Mouse (Mus musculus) right cerebral cortex, adult 2 months (tissue): ENCODE data around the gene Soga1.
A peak's percentile ranks its signal among the peaks of the same experiment; 100 is the strongest.

Experiments used
- DNase-seq, 2 experiments: peaks; one replicate each; pipeline ENCODE4 v3.0.0; 2021 to 2022; ENCODE audit warnings: low spot score in 2 of 2

Soga1 gene

DNA sequence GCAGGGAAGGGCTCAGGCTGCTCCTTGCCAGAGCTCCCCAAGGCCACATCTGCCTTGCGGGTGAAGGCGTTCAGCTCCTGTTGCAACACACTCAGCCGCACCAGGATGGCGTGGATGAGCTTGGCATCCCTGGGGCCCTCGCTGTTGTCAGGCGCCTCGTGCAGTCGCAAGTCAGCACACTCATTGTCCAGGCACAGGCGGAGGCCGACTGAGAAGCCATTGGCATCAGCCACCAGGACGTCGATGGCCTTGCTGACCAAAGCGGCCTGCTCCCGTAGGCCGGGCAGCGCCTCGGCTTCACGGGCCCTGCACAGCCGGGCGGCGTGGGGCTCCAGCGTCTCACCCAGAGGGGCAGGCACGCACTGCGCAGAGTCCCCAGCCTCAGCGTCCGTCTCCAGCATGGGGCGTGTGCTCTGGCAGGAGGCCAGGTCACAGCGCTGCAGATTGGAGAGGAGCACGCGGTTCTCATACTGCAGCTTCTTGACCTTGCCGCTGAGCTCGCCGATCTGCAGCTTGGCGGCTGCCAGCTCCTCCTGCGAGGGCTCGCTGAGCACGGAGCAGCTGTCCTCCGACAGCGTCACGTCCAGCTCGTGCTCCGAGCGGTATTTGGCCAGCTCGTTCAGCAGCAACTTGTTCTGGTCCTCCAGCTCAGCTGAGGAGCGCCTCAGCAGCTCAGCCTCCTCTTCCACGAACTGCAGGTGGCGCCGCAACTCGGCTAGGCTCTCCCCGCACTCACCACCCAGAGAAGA is 39.0 kb downstream of the Soga1 start:
- no peak for DNase-seq

GRCm38 (mm10) chr2:157037303-157037702 is 41.8 kb downstream of the Soga1 start:
- DNase-seq: no peak

DNA sequence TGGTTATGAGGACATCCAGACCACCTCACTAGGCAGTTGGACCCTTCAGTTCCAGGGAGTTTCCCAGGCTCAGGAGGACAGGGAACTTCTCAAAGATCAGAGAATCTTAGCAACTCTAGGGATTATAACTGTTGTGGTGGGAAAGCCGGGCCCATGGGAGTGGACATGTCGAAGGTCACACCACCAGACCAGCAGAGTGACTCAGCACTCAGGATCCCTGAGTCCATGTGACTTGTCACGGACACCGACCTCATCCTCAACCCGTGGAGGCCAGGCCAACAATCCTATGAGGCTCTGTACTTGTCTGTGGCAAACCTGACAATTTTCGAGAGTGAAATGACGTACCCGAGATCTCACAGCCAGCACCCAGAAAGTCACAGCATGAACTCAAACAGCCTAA is 42.7 kb downstream of the Soga1 start:
- no peak for DNase-seq

DNA sequence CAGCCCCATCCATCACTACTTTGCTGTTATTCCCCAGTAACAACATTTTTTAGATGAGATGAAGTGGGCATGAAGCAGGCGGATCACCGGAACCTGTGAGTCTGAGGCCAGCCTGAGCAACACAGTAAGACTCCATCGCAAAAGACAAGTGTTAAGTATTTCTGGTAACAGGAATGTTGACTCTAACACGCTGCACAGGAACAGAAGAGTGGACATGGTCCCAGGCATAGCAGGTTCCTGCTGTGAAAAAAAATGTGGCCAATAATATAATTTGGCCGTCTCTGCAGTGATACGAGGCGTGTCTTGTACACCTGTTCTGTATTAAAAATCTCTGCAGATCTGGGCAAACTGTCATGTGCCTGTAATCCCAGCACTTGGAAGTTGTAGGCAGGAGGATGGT is 43.7 kb downstream of the Soga1 start:
- no peak for DNase-seq

- peak; percentile 83 to 93 for DNase-seq
Observed at GRCm38 (mm10) chr2:157030804-157031203, 48.2 kb downstream of the Soga1 start.

DNA sequence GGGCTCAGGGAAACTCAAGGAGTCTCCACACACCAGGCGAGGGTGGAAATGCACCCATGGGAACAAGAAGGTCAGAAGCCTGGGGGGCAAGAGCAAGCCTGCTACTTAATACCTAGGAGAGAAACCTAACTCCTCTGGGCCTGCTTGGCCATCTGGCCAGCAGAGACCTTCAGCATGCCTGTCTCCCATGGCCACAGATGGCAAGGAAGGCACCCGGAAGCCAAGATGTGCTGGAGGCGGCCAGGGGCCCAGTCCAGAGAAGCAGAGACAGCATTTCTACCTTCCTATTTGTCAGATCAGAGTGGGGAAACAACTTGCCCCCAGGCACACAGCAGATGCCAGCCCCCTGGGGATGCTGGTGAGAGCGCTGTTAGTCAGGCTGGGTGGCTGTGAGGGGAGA is 50.8 kb downstream of the Soga1 start:
- no peak for DNase-seq

- DNase-seq: peak in 1 of 2 experiments; percentile 28
Observed at GRCm38 (mm10) chr2:157027106-157028008, 51.7 kb downstream of the Soga1 start.

DNA sequence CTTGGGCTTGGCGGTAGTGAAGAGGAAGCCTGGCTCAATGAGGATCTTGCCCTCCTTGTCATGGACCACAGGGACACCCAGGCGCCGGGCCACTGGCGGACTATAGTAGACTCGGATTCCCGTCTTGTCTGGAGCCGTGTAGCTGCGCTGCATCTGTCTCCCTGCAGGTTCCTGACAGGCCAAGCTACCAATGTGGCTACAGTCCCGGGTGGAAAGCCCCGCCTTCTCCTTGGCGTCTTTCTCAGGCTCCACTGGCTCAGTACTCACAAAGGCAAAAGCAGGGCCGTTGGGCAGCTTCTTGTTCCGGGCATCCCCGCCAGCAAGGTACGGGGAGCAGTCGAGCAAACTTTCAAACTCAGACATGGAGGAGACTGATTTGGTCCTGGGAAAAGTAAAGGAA is 57.9 kb downstream of the Soga1 start:
- no peak for DNase-seq

- no peak for DNase-seq
Observed at GRCm38 (mm10) chr2:157019228-157019627, 59.8 kb downstream of the Soga1 start.

DNA sequence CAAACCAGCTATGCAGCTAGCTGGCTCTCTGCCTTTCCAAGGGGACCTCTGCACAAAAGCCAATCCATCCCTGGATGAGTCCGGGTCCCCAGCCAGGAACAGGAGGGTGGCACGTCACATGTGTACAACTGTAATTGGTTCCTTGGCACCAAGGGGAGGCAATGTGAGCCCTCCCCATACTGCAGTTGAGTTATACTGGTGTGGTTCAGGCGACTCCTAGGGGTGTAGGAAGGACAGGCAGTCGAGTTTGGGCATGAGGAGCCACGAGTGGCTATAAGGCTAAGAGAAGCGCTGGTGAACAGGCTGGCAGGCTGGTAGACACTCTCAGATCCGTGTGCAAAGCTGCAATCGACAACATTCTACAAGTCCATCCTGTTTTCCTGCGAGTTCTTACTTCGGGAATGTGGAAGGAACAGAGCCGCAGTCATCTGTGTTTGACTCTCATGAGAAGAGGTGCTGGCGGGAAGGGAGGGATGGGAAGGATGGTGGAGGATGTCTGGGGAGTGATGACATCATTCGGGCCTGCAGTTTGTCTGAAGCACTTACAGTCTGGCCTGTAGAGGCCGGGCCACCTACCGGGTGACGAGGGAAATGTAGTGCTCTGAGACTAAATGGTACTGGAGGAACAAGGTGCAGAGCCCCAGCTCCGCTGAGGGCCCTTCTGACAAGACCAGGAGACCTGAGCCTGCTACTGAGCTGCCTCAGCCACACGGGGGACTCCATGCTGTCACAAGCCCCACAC is 62.4 kb downstream of the Soga1 start:
- no peak for DNase-seq

DNA sequence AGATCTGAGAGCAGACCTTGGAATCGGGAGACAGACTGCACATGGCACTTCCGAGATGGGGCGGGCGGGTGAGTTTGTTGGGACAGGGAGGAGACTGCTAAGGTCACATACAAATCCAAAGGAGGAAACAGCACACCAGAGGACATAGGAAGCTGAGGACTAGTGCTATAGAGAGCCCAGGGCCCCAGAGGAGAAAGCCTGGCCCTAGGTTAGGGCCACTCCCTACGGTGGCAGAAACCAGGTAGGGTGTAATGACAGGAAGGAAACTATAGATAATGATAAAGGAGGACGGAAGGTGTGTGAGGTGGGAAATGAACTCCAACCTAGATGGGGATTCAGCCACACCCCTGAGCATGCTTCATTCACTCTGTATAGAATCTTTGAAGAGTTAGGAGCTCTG is 66.7 kb downstream of the Soga1 start:
- no peak for DNase-seq

- DNase-seq: no peak
Observed at GRCm38 (mm10) chr2:157010634-157011310, 68.3 kb downstream of the Soga1 start.

DNA sequence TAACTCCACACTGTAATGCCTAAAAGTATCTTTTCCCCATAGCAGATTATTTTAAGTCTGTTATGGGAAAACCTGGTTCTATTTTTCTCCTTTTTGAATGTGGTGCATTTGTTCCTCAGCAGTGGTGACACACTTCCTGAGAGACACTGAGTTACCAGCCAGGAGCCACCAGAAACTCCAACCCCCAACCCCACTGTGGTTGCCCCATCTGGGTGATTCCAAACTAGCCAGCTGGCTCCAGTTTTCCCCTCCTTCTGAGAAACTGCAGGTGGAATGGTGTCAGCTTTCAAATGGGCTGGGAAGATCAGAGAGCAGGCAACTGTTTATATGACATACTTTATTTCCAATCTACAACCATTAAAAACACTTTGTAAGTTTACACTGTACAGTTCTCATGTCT is 68.9 kb downstream of the Soga1 start:
- peak in 1 of 2 experiments; percentile 29 for DNase-seq

DNA sequence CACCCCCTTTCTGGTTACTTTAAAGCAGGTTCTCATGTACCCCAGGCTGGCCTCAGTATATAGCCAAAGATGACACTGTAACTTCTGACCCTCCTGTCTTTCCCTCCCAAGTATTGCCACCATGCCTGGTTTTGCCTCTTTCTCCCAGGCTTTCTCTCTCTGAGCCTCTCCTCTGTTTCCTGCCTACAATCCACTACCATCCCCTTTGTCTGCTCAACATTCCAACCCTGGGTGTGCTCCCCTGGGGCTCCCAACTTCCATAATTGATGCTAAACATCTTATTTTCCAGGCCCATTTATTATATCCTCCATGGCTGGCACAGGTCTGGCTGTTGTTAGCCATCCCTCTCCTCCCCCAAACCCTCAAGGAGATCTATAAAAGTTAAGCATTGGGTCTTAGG is 70.5 kb downstream of the Soga1 start:
- no peak for DNase-seq

- no peak for DNase-seq
Observed at GRCm38 (mm10) chr2:157007234-157007596, 71.8 kb downstream of the Soga1 start.

DNA sequence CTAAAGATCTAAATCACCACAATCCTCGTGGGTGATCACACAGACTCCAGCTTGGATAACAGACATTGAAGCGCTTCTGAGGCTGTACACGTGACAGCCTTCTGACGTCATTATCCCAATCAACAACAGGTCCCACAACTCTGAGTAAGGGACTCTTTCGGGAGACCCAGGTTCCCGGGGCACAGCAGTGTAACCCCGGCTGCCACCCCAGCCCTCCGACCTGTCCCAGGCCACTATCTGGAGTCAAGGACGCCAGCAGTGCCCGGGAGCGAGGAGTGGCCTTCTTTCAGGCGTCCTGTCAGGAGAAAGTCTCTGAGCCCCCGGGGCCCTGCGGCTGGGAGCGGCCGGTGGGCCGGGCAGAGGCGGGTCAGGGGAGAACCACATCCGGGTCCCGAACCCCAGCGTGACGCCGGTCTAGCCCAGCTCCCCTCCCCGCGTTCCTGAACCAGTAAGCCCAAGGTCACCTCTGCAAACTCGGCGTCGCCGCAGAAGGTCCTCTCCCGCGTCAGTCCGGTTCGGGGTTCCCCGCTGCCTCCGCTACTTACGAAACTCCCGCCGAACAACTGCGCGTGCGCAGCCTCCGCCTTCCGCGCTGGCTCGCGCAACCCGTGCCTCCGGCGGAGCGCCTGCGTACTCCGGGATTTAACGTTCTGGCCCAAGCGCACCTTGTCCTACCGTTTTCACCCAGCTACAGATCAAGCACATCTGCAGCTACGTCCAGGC is 72.4 kb downstream of the Soga1 start, which contains the start of gene Dsn1:
Gene Dsn1 (minus strand): TSS at position 644 of the 723 bp plus-strand sequence.
- DNase-seq: peak; percentile 90 to 92

DNA sequence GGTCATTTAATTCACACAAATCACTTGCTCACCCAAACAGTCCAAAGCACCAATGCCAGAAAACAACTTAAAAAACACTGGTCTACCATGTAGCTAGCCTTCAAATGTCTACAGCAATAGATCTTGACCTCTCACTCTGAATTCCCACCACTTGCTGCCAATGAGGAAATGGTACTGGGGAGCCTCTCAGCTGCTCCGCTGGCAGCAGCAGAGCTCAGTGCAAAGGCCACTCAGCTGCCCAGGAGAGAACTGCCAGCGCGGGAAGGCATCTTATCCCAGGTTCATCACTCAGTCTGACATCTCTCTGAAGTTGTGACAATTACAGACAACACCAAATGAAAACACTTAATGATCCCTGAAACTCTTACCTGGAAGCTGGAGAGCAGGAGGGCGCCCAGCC is 76.7 kb downstream of the Soga1 start:
- no peak for DNase-seq

GRCm38 (mm10) chr2:156998263-156998662 is 80.8 kb downstream of the Soga1 start:
- no peak for DNase-seq

DNA sequence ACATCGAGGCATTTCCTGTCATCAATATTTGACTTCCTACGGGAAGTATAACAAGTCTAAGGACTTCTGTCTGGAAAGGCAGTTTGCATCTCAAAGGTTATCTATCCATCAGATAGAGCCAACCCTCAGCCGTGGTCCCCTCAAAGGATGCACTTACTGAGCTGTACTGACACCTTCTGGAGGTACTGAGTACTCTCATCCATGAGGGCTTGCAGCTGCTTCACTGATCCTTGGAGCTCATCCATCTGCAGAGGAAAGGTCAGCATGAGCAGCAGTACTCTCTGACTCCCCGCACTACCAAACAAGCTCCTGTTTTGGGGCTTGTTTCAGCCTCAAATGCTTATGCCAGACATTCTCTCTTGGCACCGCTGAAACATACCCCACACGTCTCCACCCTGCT is 82.5 kb downstream of the Soga1 start:
- peak; percentile 60 to 62 for DNase-seq

GRCm38 (mm10) chr2:156991470-156992319 is 87.4 kb downstream of the Soga1 start, which contains the start of gene Ndrg3:
Gene Ndrg3, minus strand, starts transcription at chr2:156992056.
- peak; percentile 94 to 97 for DNase-seq
